Mouse (Mus musculus) midbrain, embryonic 12.5 days (tissue): ENCODE measurements around the gene 4930432K21Rik. TPM values are rescaled to one million over a fixed set of nuclear protein-coding genes. Genes with fewer than 3 reads are reported as not detected.

Experiments
- ATAC-seq: fragments of 200-750 bp; cut with Nextera tagmentation; 2 replicates; pipeline ENCODE4 v1.8.0; 2017; ENCODE audit warnings: low read depth, moderate TSS enrichment, moderate library complexity; ENCODE audit not compliant: low FRiP score
- H3K27ac ChIP-seq: fragments of 300-500 bp; sonication (generic); replicated peaks from 2 replicates; pipeline ENCODE4 v1.5.1; 2016; ENCODE audit warnings: mild to moderate bottlenecking
- H3K27me3 ChIP-seq: fragments of 300-500 bp; sonication (generic); 2 replicates; pipeline ENCODE4 v1.6.1; 2016; ENCODE audit warnings: mild to moderate bottlenecking
- H3K36me3 ChIP-seq: fragments of 300-500 bp; sonication (generic); 2 replicates; pipeline ENCODE4 v1.6.1; 2016
- H3K4me1 ChIP-seq: fragments of 300-500 bp; sonication (generic); 2 replicates; pipeline ENCODE4 v1.6.1; 2016
- H3K4me2 ChIP-seq: fragments of 300-500 bp; sonication (generic); replicated peaks from 2 replicates; pipeline ENCODE4 v1.6.1; 2016; ENCODE audit warnings: mild to moderate bottlenecking, moderate library complexity
- H3K4me3 ChIP-seq: fragments of 300-500 bp; sonication (generic); 2 replicates; pipeline ENCODE4 v1.5.1; 2016; ENCODE audit warnings: mild to moderate bottlenecking
- H3K9ac ChIP-seq: fragments of 300-500 bp; sonication (generic); replicated peaks from 2 replicates; pipeline ENCODE4 v1.6.1; 2016; ENCODE audit warnings: mild to moderate bottlenecking, moderate library complexity
- H3K9me3 ChIP-seq: fragments of 300-500 bp; sonication (generic); 2 replicates; pipeline ENCODE4 v1.6.1; 2016; ENCODE audit warnings: mild to moderate bottlenecking
- WGBS: fragments of 180-500 bp; shearing (Covaris S2); methylation state at CpG from one replicate; pipeline ENCODE4 v1.1.7; 2016; 5-methylcytosine and 5-hydroxymethylcytosine counted together
- polyA plus RNA-seq: library from polyadenylated mRNA; unstranded; fragments of >200 nt; fragmentation: Nextera tagmentation; extraction: Ambion mirVana; gene quantifications from 2 replicates; pipeline ENCODE4 v1.2.1, GENCODE M21; 2016

The 4930432K21Rik gene
- polyA plus RNA-seq, 1 experiment from 2014 or later = 2.4 TPM

DNA sequence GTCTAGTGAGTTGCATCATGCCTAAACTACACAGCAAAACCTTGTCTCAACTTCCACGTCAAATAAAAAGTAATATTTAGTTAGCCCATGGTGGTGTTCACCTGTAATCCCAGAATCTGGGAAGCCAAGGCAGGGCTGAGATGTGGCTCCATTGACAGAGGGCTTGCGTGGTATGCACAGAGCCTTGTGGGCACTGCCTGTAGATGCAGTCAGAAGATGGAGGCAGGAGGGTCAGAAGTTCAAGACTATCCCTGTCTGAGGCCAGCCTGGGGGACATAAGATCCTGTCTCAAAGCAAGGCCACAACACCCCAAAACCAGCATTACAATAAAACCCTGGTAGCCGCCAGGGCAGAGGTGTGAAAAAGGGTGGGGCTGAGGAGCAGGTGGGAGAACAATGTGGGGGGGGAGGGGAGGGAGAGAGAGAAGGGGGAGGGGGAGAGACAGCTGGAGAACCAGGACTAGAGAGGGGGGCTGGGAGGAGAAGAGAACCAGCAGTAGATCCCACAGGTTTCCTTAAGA, 46.5 kb downstream of the 4930432K21Rik start:
- Histone ChIP-seq H3K4me2 (no peak overlapping the region), H3K36me3 (no peaks in the 10 kb centered on the region), H3K9ac (no peak overlapping the region), H3K27ac (no peak overlapping the region), H3K4me1 (peaks cover 35% of the 10 kb centered on the region), H3K27me3 (peaks cover 12% of the 10 kb centered on the region; the same call in 1 of the 2 replicates), H3K9me3 (no peaks in the 10 kb centered on the region), H3K4me3 (no peak overlapping the region)
- WGBS = 80% methylated on average over 3 of the region's 3 CpGs
- no peak for ATAC-seq

DNA sequence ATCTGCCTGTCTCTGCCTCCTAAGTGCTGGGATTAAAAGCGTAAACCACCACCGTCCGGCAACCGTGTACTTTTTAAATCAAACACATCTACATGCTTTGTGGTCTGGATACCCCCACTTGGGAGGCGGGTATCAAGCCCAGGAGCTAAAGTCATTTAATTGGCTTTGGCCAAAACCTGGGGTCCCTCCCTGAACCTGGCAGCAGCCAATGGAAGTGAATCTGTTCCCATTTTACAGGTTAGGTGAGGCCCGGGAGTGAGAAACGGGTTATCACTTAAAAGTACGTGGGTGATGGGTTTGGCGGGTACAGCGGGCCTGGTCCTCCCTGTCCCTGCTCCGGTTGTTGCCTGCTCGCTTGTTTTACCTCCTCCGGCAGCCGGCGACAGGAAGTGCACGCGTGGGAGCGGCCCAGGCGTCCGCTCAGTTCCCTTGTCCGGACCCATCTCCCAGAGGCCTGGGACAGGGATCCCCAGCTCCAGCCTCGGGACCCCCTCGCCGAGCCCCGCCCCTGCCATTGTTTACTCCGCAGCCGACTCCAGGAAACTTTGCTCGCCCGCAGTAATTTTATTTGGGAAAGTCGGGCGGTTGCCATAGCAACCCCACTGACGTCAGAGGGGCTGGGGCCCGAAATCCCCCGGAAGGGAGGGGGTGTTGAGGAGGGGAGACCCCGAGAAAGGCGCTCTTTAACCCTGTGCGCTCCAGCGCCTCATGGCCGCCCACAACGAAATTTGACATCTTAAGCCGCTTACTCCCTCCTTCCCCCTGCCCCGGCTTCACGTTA, 49.5 kb downstream of the 4930432K21Rik start:
- H3K4me3 ChIP-seq = peak overlapping the region; percentile 49
- peaks cover 56% of the 10 kb centered on the region for H3K4me1 ChIP-seq
- peaks cover 33% of the 10 kb centered on the region for H3K27me3 ChIP-seq
- H3K27ac ChIP-seq = peak overlapping the region; percentile 91
- 1% methylated on average over 42 of the region's 43 CpGs for WGBS
- H3K9ac ChIP-seq = peak overlapping the region; percentile 41; the same call in 1 of the 2 replicates
- ATAC-seq = peak; percentile 65
- H3K9me3 ChIP-seq = no peaks in the 10 kb centered on the region
- no peaks in the 10 kb centered on the region for H3K36me3 ChIP-seq
- H3K4me2 ChIP-seq = peak overlapping the region; percentile 63

DNA sequence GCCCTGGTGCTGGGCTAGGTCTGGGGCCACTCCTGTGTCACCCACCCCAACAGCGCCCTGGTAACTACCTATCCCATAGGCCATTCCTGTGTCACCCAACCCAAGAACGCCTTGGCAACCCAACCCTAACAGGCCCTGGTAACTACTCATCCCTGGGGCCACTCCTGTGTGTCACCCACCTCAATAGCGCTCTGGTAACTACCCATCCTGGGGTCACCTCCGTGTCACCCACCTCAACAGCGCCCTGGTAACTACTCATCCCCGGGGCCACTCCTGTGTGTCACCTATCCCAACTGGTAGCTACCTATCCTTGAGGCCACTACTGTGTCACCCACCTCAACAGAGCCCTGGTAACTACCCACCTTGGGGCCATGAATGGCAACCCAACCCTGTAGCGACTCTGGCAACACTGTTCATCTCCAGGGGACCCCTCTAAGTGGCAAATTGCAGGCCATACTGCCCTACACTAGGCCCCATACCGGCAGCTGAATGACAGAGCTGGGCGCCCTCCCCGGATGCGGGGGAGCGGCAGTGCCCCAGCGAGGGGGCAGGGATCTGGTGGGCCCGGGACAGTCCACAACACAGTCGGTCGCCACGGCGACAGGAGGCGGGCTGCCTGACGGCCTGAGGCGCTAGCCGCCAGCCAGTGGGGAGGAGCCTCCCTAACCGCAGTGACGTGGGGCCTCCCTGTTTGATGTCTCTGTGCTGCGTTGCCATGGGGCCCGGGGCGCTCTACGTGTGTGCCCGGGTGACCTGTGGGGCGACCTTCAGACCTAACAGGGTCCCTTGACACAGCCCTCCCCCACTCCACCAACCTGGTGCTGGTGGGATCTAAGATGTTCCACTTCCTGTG, 50.3 kb downstream of the 4930432K21Rik start:
- 3% methylated on average over 30 of the region's 30 CpGs for WGBS
- ATAC-seq = peak; percentile 82
- H3K27ac ChIP-seq = peak overlapping the region; percentile 91

DNA sequence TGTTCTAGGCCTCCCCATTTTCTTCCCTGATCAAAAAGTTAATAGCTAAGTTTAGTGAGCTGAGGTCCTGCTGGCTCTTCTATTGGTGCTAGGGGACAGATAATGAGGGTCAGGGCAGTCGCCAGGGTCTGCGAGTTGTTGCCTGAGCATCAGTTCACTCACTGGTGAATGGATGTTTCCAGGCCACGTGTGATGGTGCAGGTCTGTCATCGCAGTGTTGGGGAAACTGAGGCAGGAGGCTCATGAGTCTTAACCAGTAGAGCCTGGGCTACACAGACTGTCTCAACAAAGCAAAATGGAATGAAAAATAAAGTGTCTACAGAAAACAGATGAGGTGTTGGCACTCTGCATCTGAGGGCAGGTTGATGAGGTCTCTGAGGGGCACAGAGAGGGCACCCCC, 51.0 kb downstream of the 4930432K21Rik start:
- H3K9ac ChIP-seq = peak overlapping the region; percentile 41
- 19% methylated on average over 4 of the region's 4 CpGs for WGBS
- peak overlapping the region; percentile 91 for H3K27ac ChIP-seq

More for the DNA sequence above, 50.3 kb downstream of the 4930432K21Rik start:
- Histone ChIP-seq H3K9ac (peak overlapping the region; percentile 41), H3K9me3 (no peaks in the 10 kb centered on the region), H3K36me3 (no peaks in the 10 kb centered on the region), H3K4me1 (peaks cover 58% of the 10 kb centered on the region), H3K4me3 (peak overlapping the region; percentile 49), H3K4me2 (peak overlapping the region; percentile 63), H3K27me3 (peaks cover 32% of the 10 kb centered on the region)

DNA sequence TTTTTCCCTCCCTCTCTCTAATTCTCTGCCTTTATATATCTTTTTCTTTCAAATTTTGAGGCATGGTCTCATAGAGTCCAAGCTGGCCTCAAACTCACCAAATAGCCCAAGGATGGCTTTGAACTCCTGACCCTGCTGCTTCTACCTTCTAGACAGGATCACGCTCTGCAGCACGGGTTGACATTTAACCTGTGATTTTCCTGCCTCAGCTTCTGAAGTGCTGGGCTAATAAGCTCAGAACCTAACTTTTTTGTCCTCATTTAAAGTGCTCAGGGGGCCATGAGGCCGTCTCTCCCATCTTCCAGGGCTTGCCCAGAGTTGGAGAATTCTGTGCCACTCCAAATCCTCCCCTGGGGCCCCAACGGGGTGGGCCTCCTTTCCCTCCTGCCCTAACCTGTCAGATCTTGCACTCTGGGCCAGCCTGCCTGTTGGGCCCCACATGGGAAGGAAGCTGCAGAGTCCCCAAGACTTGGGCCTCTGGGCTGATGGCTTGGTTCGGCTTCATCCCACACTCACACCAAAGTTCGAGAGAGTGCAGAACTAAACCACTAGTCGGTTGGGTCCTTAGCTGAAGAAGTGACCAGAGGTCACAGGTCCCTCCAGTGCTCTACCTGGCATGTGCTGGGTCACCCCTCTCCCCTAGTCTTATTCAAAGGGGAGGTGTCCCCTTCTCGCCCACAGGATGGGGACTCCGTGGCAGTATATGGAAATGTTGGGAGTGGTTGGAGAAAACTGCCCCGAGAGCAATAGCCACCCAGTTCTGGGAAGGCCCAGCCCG, 51.7 kb downstream of the 4930432K21Rik start:
- Histone ChIP-seq H3K4me3 (no peak overlapping the region), H3K36me3 (no peaks in the 10 kb centered on the region), H3K4me1 (peaks cover 68% of the 10 kb centered on the region), H3K27ac (0 out of 2 replicates have a peak overlapping the region, but pooled peaks have one; percentile 10), H3K27me3 (peaks cover 27% of the 10 kb centered on the region), H3K4me2 (no peak overlapping the region; the same call in 1 of the 2 replicates), H3K9me3 (no peaks in the 10 kb centered on the region), H3K9ac (no peak overlapping the region)
- no peak for ATAC-seq
- 47% methylated on average over 11 of the region's 11 CpGs for WGBS

More for the DNA sequence above, 51.0 kb downstream of the 4930432K21Rik start:
- Histone ChIP-seq H3K4me2 (peak overlapping the region; percentile 63; the same call in 1 of the 2 replicates), H3K27me3 (peaks cover 27% of the 10 kb centered on the region), H3K4me3 (no peak overlapping the region), H3K36me3 (no peaks in the 10 kb centered on the region), H3K9me3 (no peaks in the 10 kb centered on the region), H3K4me1 (peaks cover 65% of the 10 kb centered on the region)
- no peak for ATAC-seq

DNA sequence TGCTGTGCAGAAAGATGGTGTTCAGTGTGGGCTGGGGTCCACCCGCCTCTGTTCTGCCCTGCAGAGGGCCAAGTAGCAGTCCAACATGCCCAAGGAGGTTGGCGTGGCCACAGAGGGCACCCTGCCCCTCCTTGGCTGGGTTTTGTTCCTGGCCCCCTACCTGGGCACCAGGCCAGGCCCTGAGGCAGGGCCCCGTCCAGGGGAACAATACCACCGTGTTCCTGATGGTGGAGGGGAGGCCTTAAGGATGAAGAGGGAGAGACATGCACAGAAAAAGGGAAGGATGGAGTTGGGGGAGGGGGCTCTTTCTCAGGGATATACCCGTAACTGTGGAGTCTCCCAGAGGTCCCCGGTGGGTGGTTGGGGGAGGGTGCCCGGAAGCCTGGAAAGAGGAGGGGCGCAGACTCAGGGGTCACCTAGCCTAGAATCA, 52.3 kb downstream of the 4930432K21Rik start:
- peak overlapping the region; percentile 10; the same call in 1 of the 2 replicates for H3K27ac ChIP-seq
- H3K36me3 ChIP-seq = no peaks in the 10 kb centered on the region
- H3K4me1 ChIP-seq = peaks cover 68% of the 10 kb centered on the region
- H3K4me3 ChIP-seq = peak overlapping the region; percentile 46
- 34% methylated on average over 8 of the region's 8 CpGs for WGBS
- peak overlapping the region; percentile 76 for H3K4me2 ChIP-seq
- H3K9me3 ChIP-seq = no peaks in the 10 kb centered on the region
- H3K27me3 ChIP-seq = peaks cover 27% of the 10 kb centered on the region
- 0 out of 2 replicates have a peak overlapping the region, but pooled peaks have one; percentile 56 for H3K9ac ChIP-seq
- ATAC-seq = no peak

DNA sequence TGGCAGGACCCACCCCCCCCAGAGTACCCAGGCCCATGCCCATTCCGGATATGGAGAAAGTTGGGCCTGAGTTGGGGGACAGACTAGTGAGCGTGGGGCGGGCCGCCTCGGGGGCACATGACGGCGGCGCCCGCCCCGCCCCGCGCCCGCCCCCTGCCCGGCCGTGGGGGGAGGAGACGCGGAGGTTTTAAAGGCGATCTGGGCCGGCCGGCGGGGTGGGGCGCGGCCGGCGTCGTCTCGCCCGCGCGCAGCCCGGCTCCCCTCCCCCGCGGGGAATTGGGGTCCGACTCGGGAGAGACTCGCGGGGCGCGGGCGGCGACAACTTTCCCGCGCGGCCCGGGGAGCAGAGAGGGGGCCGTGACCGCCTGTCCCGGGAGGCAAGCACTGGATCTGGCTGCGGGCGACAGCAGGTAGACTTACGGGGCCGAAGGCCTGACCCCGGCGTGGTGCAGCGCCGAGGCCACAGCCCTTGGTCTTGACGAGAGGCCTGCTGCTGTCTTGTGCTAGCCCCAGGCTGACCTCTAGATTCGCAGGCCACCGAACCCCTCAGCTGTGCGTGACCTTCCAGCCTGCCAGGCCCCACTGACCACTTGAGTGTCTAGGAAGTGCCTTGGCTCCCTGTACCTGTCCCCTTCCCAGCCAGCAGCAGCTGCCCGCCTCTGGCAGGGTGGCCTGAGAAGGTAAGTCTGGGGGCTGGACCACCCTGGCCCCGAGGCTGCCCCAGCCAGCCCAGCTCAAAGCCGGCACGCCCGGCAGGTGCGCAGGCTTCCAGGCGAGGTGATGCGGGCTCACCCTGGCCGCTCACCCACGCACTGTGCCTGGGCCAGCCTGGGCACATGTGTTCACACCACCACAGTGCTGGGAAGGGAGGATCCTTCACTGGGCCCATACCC, 53.1 kb downstream of the 4930432K21Rik start:
- WGBS = 13% methylated on average over 36 of the region's 70 CpGs
- Histone ChIP-seq H3K27ac (peak overlapping the region; percentile 10; the same call in 1 of the 2 replicates), H3K9ac (peak overlapping the region; percentile 56), H3K27me3 (peaks cover 27% of the 10 kb centered on the region), H3K4me3 (peak overlapping the region; percentile 46), H3K36me3 (no peaks in the 10 kb centered on the region), H3K4me2 (peak overlapping the region; percentile 76), H3K9me3 (no peaks in the 10 kb centered on the region), H3K4me1 (peaks cover 68% of the 10 kb centered on the region)
- ATAC-seq = no peak

DNA sequence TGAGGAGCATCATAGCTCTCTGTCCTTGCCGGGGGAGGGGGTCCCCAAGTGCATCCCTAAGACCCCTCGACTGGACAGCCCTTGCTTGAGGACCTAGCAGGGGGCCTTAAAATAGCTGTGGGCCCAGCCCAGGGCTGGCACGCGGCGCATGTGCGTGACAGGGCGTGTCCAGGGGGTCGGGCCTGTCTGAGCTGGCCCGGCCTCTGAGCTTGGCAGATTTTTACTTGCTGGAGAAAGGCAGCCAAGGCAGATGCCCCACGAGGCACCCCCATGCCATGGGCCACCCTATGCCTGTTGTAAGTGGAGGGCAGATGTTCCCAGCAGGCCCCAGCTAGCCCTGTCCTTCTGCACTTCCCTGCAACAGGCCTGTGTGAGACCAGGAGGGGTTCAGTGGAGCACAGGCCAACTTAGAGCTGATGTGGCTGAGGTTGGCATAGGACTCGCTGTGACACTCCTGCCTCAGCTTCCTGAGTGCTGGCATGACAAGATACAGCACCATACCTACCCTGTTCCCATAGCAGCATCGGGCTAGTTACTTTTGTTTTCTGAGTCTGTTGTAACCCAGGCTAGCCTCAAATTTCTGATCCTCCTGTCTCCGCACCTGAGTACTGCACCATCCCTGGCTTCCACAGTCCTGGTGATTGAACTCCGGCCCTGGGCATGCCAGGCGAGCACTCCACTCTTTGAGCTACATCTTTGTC, 53.9 kb downstream of the 4930432K21Rik start:
- Histone ChIP-seq H3K36me3 (no peaks in the 10 kb centered on the region), H3K9me3 (no peaks in the 10 kb centered on the region), H3K4me2 (peak overlapping the region; percentile 76), H3K27me3 (peaks cover 27% of the 10 kb centered on the region), H3K4me3 (peak overlapping the region; percentile 46), H3K27ac (no peak overlapping the region), H3K4me1 (peaks cover 68% of the 10 kb centered on the region), H3K9ac (peak overlapping the region; percentile 56)
- WGBS = 63% methylated on average over 15 of the region's 15 CpGs
- no peak for ATAC-seq

DNA sequence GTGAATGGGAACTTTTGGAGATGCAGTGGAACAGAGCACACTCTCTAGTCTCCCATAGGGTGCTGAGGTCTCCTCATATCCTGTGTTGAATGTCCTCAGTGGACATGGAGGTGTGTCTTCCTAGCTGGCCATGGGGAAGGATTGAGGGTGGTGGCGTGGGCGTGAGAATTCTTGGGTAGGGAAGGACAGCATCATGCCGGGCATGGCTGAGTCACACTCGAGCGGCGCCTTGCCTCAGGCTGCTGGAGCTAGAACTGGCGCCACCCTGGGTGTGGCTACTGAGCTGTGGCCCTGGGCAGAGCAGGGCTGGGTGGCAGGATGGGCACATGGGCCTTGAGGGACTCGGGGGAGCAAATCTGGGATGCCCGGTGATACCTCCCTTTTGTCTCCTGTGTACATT, 54.6 kb downstream of the 4930432K21Rik start:
- WGBS = 89% methylated on average over 9 of the region's 9 CpGs
- Histone ChIP-seq H3K9ac (no peak overlapping the region), H3K36me3 (no peaks in the 10 kb centered on the region), H3K27me3 (peaks cover 27% of the 10 kb centered on the region), H3K27ac (no peak overlapping the region), H3K4me1 (peaks cover 64% of the 10 kb centered on the region), H3K4me3 (no peak overlapping the region), H3K9me3 (no peaks in the 10 kb centered on the region), H3K4me2 (peak overlapping the region; percentile 76; the same call in 1 of the 2 replicates)
- no peak for ATAC-seq
